9 mouse cellular contexts compared by ENCODE assay signal in the genomic region with DNA sequence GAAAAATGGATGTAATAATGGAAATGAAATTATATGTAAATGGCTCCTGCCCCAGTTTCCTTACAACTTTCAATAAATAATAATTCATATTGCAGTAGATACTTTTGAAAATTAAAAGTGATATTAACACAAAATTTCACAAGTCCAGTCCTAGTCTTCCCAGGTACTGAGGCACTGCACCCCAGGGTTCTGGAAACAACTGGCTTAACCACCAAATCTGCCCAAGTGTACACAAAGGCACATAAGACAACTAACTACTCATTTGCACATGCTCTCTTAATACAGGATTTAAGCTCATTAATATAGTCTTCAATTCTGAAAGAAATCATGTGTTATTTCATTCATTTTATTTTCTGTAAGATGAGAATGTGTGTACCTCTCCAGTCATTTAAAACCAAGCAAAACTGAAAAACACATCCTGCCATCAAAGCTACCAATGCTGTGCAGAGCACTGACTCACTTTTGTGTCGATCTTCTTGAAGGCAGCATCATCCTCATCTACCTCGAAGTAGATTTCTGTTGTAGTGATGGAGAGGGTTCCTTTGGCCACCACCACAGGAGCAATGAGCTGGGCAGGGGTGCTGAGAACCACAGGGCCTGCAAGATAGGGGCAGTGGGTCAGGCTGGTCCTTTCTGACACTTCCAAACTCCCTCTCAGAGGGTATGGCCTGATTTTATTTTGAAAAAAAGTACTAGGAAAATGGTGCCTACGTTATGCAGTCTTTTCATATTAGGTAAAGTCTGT. TPM values are rescaled to one million over a fixed set of nuclear protein-coding genes. Genes with fewer than 3 reads are reported as not detected.
DNase-seq lines count a peak whose midpoint lies in the region; ATAC-seq and TF ChIP-seq lines count a peak whose summit lies in the region.
"Had no signal": no experiment of that assay in that cellular context is flagged by ENCODE, and none has a peak within 500 bp of the region (broad histone marks: within the 10 kb centered on the region; RNA-seq: fewer than 3 reads in every experiment).

No protein-coding gene starts in this region.

- H3K36me3 ChIP-seq in midbrain, embryonic 11.5 days (ENCODE audit: control insufficient read depth, insufficient read depth, low read length): no peaks in the 10 kb centered on the region
- H3K36me3 ChIP-seq in kidney, embryonic 16.5 days (ENCODE audit: insufficient read depth, low read length): no peaks in the 10 kb centered on the region

- no peaks in the 10 kb centered on the region for H3K9me3 ChIP-seq in midbrain, embryonic 11.5 days (ENCODE audit: control insufficient read depth, low read length)
- no peaks in the 10 kb centered on the region for H3K9me3 ChIP-seq in kidney, embryonic 16.5 days (ENCODE audit: low read length)

- H3K27ac ChIP-seq in cerebellum, adult 2 months (ENCODE audit: insufficient read depth, low read length): peak overlapping the region; percentile 99
- H3K27ac ChIP-seq in embryonic fibroblast, embryonic 13.5 days (ENCODE audit: insufficient read depth, low read length): no peak overlapping the region
- H3K27ac ChIP-seq in midbrain, embryonic 11.5 days (ENCODE audit: low read depth, low read length): peak overlapping the region; percentile 92
- H3K27ac ChIP-seq in layer of hippocampus, adult 2 months: no peak overlapping the region
- no peak overlapping the region for H3K27ac ChIP-seq in kidney, embryonic 16.5 days (ENCODE audit: low read length)

- 9% methylated on average over 3 of the region's 3 CpGs for WGBS in cerebellum, adult 2 months
- WGBS in midbrain, embryonic 11.5 days: 4% methylated on average over 3 of the region's 3 CpGs
- 38% methylated on average over 3 of the region's 3 CpGs for WGBS in kidney, embryonic 16.5 days

- peak overlapping the region; percentile 85 for H3K9ac ChIP-seq in midbrain, embryonic 11.5 days (ENCODE audit: low read length)
- no peak overlapping the region for H3K9ac ChIP-seq in kidney, embryonic 16.5 days (replicated peaks; ENCODE audit: low read length)

- ATAC-seq in midbrain, embryonic 11.5 days (ENCODE audit: low FRiP score): no peak
- ATAC-seq in kidney, embryonic 16.5 days (ENCODE audit: low FRiP score, low TSS enrichment): no peak

- peak overlapping the region; percentile 64 for H3K4me2 ChIP-seq in midbrain, embryonic 11.5 days
- no peak overlapping the region for H3K4me2 ChIP-seq in kidney, embryonic 16.5 days (replicated peaks; ENCODE audit: low read depth, low read length)

- no peaks in the 10 kb centered on the region for H3K27me3 ChIP-seq in cerebellum, adult 2 months (ENCODE audit: control insufficient read depth, insufficient read depth, low read length)
- H3K27me3 ChIP-seq in midbrain, embryonic 11.5 days (ENCODE audit: control insufficient read depth, insufficient read depth, low read length): peaks cover 18% of the 10 kb centered on the region
- peaks cover 54% of the 10 kb centered on the region for H3K27me3 ChIP-seq in kidney, embryonic 16.5 days (ENCODE audit: insufficient read depth, low read length)

- no peak for TF ChIP-seq POLR2A in cerebellum, adult 2 months (IDR thresholded peaks at IDR 0.05; ENCODE audit: borderline replicate concordance, insufficient read depth, low read length)
- no peak for TF ChIP-seq POLR2A in brain, embryonic 14.5 days (IDR thresholded peaks at IDR 0.05; ENCODE audit: borderline replicate concordance, extremely low read depth, insufficient read depth, insufficient read length, poor library complexity, severe bottlenecking)
- TF ChIP-seq POLR2A in embryonic fibroblast, embryonic 13.5 days (IDR thresholded peaks at IDR 0.05; ENCODE audit: low read depth, low read length): no peak

- H3K4me3 ChIP-seq in cerebellum, adult 2 months (replicated peaks; ENCODE audit: insufficient read depth, low read depth, low read length): peak overlapping the region; percentile 99
- H3K4me3 ChIP-seq in embryonic fibroblast, embryonic 13.5 days (ENCODE audit: insufficient read depth, low read length): peak overlapping the region; percentile 27; the same call in 1 of the 2 replicates
- H3K4me3 ChIP-seq in midbrain, embryonic 11.5 days (ENCODE audit: low read depth, low read length): peak overlapping the region; percentile 43
- H3K4me3 ChIP-seq in layer of hippocampus, adult 2 months: no peak overlapping the region
- H3K4me3 ChIP-seq in kidney, embryonic 16.5 days (ENCODE audit: low read length): no peak overlapping the region

- H3K4me1 ChIP-seq in cerebellum, adult 2 months (ENCODE audit: control insufficient read depth, insufficient read depth, low read length): no peaks in the 10 kb centered on the region
- peaks cover 2% of the 10 kb centered on the region; the same call in 1 of the 2 replicates for H3K4me1 ChIP-seq in embryonic fibroblast, embryonic 13.5 days (ENCODE audit: control insufficient read depth, insufficient read depth, low read length)
- H3K4me1 ChIP-seq in midbrain, embryonic 11.5 days (ENCODE audit: control insufficient read depth, insufficient read depth, low read length): peaks cover 35% of the 10 kb centered on the region
- H3K4me1 ChIP-seq in kidney, embryonic 16.5 days (ENCODE audit: insufficient read depth, low read length): peaks cover 25% of the 10 kb centered on the region

- DNase-seq in cerebellum, adult 2 months: peak; percentile 56 to 70
- DNase-seq in cerebellum, postnatal 4 days (ENCODE audit: low spot score in 2 of 2): no peak
- DNase-seq in brain, embryonic 14.5 days (ENCODE audit: low read depth): peak; percentile 63
- peak; percentile 88 for DNase-seq in midbrain, embryonic 11.5 days (ENCODE audit: low spot score, missing footprints)
- no peak for DNase-seq in layer of hippocampus, adult 2 months (ENCODE audit: low spot score in 2 of 2)
- DNase-seq in layer of hippocampus, adult 9-10 months (ENCODE audit: low spot score): no peak
- DNase-seq: kidney, adult 18-20 months had no signal

- no peak for TF ChIP-seq CTCF in cerebellum, adult 2 months (IDR thresholded peaks at IDR 0.05; ENCODE audit: borderline replicate concordance, insufficient read depth, low read depth, low read length)
- TF ChIP-seq CTCF in brain, embryonic 14.5 days (IDR thresholded peaks at IDR 0.05; ENCODE audit: borderline replicate concordance, extremely low read depth, insufficient read depth, insufficient read length): no peak
- no peak for TF ChIP-seq CTCF in embryonic fibroblast, embryonic 13.5 days (IDR thresholded peaks at IDR 0.05; ENCODE audit: borderline replicate concordance, insufficient read depth, low read length)
- TF ChIP-seq CTCF in layer of hippocampus, adult 2 months (conservative IDR thresholded peaks at IDR 0.05): no peak

RNA-seq across cellular contexts. Expression of a gene that starts 3.8 kb away (rescaled TPM):
- polyA plus RNA-seq in cerebellum, adult 2 months (2012; rRNA removed): 45.4 and 50.6 TPM in 2 replicates
- 49.1 and 90.4 TPM in 2 replicates for polyA plus RNA-seq in brain, embryonic 14.5 days (2012; rRNA removed)
- polyA plus RNA-seq in embryonic fibroblast, embryonic 13.5 days (2011; ENCODE audit: insufficient read length, low read depth, missing spikeins): 3.1 and 9.9 TPM in 2 replicates
- 92.8 and 102 TPM in 2 replicates for polyA plus RNA-seq in midbrain, embryonic 11.5 days (2014; fragmentation: Nextera tagmentation; extraction: Ambion mirVana)
- total RNA-seq in layer of hippocampus, adult 2 months (2021): under 1 TPM; 0.64 to 0.77 TPM
- polyA plus RNA-seq in kidney, embryonic 16.5 days (2015; fragmentation: Nextera tagmentation; extraction: Ambion mirVana): 0.37 TPM in 2 replicates

Comparison
In these comparisons a context has a peak if more than half of its experiments do, and no peak if none do; other contexts are left out.
1. DNase-seq: peak in cerebellum, adult 2 months (2 of 2), brain, embryonic 14.5 days (single experiment) and midbrain, embryonic 11.5 days (single experiment); none in cerebellum, postnatal 4 days (0 of 2), layer of hippocampus, adult 2 months (0 of 2) and layer of hippocampus, adult 9-10 months (single experiment).
2. H3K27ac ChIP-seq: peak in cerebellum, adult 2 months (single experiment) and midbrain, embryonic 11.5 days (single experiment); none in embryonic fibroblast, embryonic 13.5 days (single experiment), layer of hippocampus, adult 2 months (single experiment) and kidney, embryonic 16.5 days (single experiment).
3. H3K4me3 ChIP-seq: peak in cerebellum, adult 2 months (single experiment), embryonic fibroblast, embryonic 13.5 days (single experiment) and midbrain, embryonic 11.5 days (single experiment); none in layer of hippocampus, adult 2 months (single experiment) and kidney, embryonic 16.5 days (single experiment).